Mouse (Mus musculus) adrenal gland, adult 18-20 months (tissue): ENCODE measurements at regions not wholly inside any gene's neighbourhood (a gene's known extent, or its start where the extent isn't known, plus 50 kb on each side); places are given as distances from the start of the nearest gene placed in this dataset.

Experiments
- DNase-seq, 2 experiments: peaks; one replicate each; pipeline ENCODE4 v3.0.0; 2021 to 2022; ENCODE audit warnings: low spot score in 2 of 2
- microRNA-seq, 2 experiments: library from miRNA; unstranded; fragments of <30 nt; microRNA quantifications; one replicate each; pipeline ENCODE4 v1.2.0; 2021; ENCODE audit warnings: borderline number of aligned reads in 2 of 2

DNA sequence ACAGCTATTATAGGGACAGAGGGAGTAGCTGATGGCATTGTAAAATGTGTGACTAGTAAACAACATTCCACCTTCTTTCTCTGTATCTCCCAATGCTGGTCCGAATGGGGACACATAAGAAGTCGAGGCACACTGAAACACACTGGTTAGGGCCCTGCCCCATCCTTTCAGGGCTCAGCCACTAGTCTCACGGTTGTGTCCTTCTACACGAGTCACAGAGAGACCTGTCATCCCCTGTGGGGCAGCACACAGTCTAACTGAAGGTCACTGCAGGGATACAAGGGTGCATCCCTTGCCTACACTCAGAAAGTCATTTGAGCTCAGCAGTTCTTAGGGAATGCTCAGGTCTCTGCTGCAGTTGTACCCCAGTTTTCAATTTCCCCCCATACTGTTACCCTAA is 93.6 kb upstream of the Klf7 start:
- no peak for DNase-seq

DNA sequence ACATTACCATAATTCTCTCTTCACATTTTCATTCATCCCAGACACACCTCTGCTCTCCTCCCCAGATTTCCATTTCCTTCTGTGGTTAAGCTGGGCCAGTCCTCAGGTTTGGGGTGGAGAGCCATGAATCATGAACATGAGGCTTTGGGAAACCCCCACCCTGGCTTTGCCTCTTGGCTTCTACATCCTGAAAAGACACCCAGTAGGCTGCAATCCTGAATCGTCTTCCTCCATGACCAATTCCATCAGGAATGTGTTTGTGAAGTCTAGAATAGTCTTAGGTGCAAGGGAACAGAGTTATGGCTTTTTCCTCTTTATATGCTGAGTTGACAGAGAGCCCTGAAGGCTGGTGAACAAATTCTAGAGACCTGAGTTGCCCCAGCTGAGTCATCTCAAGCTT is 87.0 kb upstream of the Klf7 start:
- DNase-seq: no peak

DNA sequence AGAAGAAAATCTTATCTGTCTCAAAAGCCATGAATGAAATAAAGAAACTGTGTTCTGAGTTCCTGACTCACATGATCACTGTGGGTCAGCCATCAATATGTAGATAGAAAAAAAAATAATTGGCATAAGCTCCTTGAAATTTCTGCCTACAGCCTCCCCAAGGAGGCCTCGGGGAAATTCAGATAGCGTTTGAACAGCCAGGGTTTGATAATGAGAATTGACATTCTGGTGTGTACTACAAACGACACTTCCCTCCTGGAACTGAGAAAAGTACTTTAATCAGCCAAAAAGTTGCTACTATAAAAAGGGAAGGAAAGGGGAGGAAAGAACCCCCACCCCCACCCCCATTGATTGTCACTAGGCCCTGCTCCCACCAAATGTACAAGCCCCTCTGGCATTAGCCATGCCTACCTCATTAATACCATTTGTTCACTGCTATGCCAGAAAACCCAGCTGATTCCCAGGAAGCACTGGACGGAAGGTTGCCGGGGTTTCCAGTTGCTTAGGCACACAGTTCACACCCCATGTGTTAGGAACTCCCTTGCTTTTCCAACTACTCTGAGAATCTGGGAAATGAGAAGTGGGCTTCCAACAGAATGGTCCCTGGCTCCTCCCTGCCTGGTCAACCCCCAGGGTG is 78.4 kb upstream of the Klf7 start:
- no peak for DNase-seq

DNA sequence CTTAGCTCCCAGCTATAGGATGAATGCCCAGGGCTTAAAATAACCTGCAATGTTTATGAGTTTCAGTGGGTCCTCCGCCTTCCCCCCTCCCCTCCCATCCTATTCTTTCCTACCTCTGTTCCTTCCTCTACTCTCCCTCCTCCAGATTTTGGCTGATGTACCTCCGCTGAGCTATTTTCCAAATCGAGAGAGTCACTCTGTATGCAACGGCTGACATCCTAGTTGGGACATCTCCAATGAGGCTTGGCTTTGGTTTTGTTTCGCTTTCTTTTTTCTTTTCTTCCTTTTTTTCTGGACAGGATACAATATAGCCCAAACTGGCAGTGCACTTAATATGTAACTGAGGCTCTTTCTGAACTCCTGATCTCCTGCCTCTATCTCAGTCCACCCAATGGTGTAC is 76.7 kb upstream of the Klf7 start:
- no peak for DNase-seq

DNA sequence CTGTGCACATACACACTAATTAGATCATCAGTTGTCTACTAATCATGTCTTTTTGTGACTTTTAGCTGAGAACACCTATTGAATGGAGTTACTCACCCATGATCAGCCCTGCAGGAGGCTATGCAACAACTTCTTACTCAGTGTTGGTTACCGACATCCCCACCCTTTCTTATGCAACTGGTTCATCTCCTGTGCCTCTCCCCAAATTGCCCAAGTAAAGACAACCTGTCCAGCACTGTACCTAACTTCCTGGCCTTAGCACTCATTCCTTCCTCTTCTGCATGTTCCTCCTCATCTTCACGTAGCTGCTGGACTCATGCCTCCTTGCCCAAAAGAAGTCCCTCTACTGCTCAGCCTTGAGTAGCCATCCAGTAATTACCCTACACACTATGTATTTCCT is 76.2 kb upstream of the Klf7 start:
- DNase-seq: no peak

DNA sequence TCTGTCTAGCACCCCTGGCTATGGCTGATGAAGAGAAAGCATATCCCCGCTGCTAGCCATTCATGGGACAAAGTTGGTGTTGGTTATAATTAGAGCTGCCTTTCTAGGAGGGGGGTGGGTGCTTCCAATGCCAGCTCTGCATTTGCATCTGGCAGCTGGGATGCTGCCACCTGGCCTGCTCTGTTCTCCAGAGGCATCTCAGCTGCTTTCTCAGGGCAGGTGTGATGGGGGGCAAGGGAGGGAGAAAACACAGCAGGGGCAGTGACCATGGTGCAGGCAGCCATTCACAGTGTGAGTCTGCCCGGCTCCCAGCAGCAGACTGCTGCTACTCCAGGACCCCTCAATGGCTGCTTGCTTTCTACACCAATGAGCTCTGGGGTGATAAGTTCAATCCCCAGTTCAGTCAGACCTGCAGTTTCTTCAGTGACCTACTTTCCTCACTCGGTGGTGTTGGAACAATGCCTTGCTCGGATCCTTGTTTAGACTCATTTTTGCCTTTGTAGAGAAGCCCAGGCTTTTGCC is 73.9 kb upstream of the Klf7 start:
- no peak for DNase-seq

DNA sequence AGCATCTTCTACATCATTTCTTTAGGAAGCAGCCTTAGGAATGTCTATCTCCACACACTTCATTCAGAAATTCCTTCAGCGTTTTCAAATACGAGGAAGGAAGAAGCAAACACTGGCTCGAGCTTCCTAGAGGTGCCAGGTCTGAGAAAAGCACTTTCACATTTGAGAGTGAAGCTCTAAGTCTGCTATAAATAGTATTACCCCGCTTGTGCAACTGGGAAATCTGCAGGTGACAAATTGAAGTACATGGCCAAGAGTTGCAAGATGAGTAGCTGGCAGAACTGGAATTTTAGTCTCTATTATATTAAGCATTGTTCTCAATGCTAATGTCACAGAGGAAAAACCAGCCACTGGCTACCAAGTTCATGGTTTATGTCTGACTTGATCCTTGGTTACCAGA is 73.2 kb upstream of the Klf7 start:
- DNase-seq: no peak

DNA sequence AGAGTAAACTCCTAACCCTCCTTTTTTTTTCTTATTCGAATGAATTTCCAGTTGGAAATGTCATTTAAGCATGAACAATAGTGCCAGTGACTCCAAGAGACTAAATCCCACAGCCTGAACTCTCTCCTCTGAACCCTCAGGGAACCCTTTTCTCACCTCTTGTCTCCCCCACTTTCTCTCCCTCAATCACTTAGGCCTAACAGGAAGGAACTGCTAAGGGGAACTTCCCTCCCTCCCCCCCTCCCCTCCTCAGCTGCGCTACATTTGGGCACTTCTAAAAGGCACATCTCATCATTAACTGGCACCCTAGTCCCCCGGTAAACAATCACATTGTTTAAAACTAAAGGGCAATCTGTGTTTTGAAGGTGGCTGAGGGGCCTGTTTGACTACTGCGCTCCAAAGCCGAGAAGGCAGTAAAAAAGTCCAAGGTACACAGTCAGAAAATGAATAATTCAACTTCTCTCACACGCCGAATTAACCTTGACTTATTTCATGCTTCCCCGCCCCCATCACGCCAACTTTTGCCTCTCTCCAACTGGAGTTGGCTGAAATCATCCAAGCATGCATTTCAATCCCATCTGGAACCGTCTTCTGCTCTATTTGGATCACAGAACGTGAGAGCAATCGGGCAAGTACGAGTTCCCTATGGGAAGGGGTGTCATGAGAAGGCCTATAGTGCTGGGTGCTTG is 71.2 kb upstream of the Klf7 start:
- no peak for DNase-seq

DNA sequence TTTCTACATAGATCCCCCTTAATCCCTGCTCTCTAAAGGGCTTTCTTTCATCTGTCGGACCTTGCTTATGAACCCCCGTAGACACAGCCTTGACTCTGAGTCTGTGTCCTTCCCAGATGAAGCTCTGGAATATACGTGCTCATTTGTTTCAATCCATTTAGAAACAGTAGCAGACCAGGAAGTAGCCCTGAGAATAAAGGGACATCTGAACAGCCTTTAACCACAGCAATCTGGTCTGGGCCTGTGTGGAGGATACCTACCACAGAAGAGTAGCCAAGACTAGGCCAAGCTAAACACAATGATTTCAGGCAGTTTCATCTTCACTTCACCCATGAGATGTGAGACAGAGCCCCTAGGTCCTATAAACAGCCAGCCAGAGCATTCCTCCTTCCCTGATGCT is 70.7 kb upstream of the Klf7 start:
- DNase-seq: no peak

DNA sequence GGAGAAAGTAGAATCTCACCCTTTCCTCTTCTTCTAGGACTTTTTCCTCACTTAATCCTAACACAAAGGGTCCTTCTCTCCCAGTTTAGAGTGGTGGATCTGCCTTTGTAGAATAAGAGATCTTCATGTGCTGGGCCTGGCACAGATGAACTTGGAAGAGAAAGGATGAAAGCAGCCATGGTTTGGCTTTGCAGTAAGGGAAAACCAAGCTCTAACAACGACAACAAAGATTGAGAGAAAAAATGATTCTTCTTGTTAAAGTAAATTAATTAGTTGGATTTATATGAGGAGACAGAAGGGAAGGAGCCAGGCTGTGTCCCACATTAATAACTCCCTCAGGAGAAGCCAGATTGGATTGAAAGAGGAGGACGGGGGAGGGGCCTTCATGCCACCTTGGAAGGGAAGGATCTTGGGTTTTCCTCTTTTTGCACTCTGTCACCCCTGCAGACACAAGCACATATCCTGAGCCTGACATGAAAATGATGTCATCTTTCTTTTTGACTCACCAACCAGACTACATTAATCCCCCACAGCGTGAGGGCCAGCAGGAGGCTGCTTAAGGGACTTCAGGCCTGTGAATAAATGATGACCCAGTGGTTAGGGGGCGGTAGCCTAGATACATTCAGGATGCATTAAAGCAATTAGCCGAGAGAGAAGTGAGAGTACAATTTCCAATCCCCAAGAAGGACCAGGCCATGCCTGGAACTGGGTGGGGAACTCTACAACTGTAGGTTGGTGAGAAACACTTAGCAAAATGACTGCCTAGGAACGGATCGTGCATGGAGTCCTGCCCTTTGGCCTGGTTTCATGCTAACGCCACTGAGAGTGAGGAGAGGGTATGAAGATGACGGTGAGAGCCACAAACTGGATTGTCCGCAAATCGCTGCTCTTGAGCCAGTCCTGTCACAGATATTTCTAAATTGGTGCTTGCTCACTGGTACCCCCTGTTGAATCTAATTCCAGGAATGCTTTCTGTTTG is 69.4 kb upstream of the Klf7 start:
- no peak for DNase-seq

DNA sequence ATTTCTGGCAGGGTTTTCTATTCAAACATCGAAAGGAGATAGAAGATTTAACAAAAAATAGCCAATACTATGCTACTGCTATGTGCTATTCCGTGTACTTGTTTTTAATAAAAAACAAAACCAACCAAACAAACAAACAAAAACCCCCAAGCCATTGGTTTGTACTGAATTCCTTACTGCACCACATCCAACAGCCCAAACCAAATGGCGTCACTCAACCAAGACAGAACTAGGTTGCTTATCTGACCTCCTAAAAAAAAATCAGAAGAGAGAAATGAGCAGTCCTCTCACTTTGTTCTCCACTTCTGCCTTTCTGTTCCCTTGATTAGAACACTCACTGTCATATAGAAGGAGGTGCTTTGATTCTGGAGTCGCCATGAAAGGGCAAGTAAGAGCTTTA is 68.6 kb upstream of the Klf7 start:
- DNase-seq: no peak

DNA sequence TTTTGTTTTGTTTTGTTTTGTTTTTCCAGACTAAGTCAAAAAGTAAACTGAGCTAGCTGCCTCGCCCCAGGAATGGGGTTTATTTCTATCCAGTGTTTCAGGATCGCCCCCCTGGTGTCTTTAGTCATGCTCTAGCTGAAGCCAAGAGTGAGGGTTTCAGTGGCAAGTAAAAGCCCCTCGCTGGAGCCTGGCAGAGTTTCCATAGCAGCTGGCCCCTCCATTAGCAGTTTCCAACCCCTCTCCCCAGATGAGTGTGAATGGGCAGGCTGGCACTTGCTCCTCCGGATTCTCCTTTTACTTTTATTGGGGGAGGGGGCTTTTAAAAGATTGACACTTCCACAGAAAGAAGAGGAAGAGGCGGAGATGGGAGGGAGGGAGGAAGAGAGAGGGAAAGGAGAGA is 68.0 kb upstream of the Klf7 start:
- DNase-seq: no peak

DNA sequence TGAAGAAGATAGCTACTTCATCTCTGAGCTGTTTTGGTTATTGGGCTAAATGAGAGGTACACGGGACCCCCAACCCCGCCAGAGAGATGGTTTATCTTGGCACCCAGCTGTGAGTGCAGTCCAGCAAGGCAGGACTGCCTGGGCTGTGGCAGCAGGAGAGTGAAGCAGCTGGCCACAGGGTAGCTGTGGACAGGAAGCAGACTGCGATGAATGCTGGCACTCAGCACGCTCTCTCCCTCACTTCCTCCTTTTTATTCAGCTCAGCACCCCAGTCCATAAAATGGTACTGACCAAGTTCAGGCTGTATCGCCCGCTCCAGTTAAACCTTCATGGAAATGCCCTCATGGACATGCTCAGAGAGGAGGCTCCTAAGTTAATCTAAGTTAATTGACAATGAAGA is 67.4 kb upstream of the Klf7 start:
- DNase-seq: no peak

DNA sequence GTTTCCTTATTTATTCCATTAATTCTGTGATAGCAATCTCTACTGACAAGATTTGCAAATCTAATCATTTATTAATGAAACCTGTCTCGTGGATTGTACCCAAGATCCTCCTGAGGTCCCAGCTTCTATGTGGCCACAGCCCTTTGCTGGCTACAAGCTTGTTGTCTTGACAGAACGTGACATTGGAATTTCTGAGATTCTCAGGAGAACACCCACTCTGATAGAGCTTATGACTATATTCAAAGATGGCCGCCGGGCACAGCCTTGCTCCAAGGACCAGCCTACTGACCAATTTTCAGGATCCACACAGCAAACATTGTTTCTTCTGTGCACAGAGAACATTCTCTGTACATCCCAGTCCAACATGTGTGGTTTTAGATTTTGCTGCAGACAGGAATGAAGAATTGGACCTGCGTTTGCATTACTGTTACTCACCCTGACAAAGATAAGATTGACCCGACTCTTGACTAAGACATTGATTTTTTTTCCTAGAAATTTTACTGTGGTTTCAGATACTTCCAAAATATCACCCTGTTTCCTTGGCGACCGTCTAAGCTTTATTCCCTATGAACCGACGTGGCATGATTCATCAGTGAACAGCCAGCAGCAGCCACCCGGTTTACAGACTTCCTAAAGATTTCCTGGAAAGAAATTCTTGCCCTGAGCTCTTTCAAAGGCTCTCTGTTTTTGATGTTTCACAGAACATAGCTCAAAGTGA is 65.9 kb upstream of the Klf7 start:
- DNase-seq: no peak

DNA sequence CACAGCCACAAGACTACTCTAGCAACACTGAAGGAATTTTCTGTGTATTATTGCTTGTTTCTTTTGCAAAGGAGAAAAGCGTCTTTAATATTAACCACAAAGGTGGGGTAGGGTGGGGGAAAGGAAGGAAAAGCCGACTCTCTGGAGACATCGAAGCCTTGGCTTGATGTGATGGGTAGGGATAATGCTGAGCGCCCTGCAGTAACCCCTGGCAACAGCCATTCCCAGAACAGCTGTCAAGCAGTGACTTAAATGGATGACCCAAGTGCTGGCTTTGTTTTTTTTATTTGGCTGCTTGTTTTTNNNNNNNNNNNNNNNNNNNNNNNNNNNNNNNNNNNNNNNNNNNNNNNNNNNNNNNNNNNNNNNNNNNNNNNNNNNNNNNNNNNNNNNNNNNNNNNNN is 51.6 kb upstream of the Klf7 start:
- no peak for DNase-seq

DNA sequence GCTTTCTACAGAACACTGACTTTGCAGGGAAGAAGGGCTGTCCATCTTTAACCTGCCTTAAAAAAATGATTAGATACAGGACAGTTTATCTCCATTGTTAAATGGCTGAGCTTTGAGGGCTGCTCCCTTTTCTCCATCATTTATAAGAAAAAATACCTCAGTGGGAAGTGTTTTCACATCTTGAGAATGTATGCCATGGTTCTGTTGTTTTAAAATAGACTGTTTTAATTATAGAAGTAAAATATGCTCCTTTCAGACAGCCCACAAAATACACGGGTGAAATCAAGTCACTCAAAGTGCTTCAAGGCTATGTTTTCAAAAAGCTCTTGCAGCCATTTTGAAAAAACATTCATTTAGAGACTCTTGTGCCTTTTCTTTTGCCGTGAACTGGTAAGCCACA is 50.0 kb upstream of the Klf7 start:
- no peak for DNase-seq

Small RNA genes in the stretch of these regions (microRNA-seq; reads per million reads assigned to microRNA genes)
- 0 reads per million in 2 experiments for gene Gm25748
